Mouse (Mus musculus) CH12.LX (cell line): ENCODE data around the gene Dpep3. TPM values are rescaled to one million over a fixed set of nuclear protein-coding genes. Genes with fewer than 3 reads are reported as not detected.

ENCODE experiments used
- DNase-seq: peaks from one replicate; pipeline ENCODE4 v3.0.0-alpha.2; 2013; ENCODE audit errors: extremely low read depth
- H3K27ac ChIP-seq: 2 replicates; pipeline ENCODE4 v1.5.1; 2012; ENCODE audit warnings: low read depth, mild to moderate bottlenecking, control low read depth, moderate library complexity; ENCODE audit not compliant: insufficient read depth
- H3K27me3 ChIP-seq: replicated peaks from 2 replicates; pipeline ENCODE3; 2012; ENCODE audit warnings: inconsistent platforms
- H3K36me3 ChIP-seq, 2 experiments: replicated peaks in 1 of 2; 2 replicates each; pipeline versions ENCODE3 to v1.6.1; 2012; ENCODE audit warnings: inconsistent platforms in 1 of 2, low read length in 1 of 2, mild to moderate bottlenecking in 1 of 2, mixed read lengths in 1 of 2, moderate library complexity in 1 of 2; ENCODE audit not compliant: control insufficient read depth in 1 of 2, insufficient read depth in 1 of 2
- H3K4me1 ChIP-seq, 2 experiments: 2 replicates each; pipeline ENCODE4 v1.6.1; 2012; ENCODE audit warnings: inconsistent platforms in 1 of 2, moderate library complexity in 1 of 2; ENCODE audit not compliant: insufficient read depth in 2 of 2, control insufficient read depth in 1 of 2
- H3K4me2 ChIP-seq: 2 replicates; pipeline ENCODE4 v1.6.1; 2012; ENCODE audit warnings: low read depth, mild to moderate bottlenecking, control low read depth; ENCODE audit not compliant: poor library complexity, insufficient read depth, severe bottlenecking
- H3K4me3 ChIP-seq, 3 experiments: fragments of 150-350 bp in 1 of 3; sonication (generic) in 1 of 3; replicated peaks in 1 of 3; 2 replicates each; pipeline versions ENCODE3 to v1.5.1; 2011 to 2012; ENCODE audit warnings: low read depth in 2 of 3, low read length in 2 of 3, mild to moderate bottlenecking in 2 of 3, moderate library complexity in 2 of 3, control low read depth in 1 of 3, improper control_type of control experiment in 1 of 3, inconsistent platforms in 1 of 3, mixed read lengths in 1 of 3; ENCODE audit not compliant: poor library complexity in 1 of 3
- H3K79me2 ChIP-seq: replicated peaks from 2 replicates; pipeline ENCODE4 v1.6.1; 2012; ENCODE audit warnings: mild to moderate bottlenecking, moderate library complexity; ENCODE audit not compliant: control insufficient read depth, poor library complexity, insufficient read depth, severe bottlenecking; ENCODE audit errors: extremely low read depth
- H3K9ac ChIP-seq: 2 replicates; pipeline ENCODE4 v1.6.1; 2012; ENCODE audit warnings: low read depth, mild to moderate bottlenecking, control low read depth, moderate library complexity; ENCODE audit not compliant: insufficient read depth
- H3K9me3 ChIP-seq: replicated peaks from 2 replicates; pipeline ENCODE3; 2012; ENCODE audit warnings: low read length, inconsistent platforms, mixed read lengths
- BHLHE40 ChIP-seq: IDR thresholded peaks from 2 replicates; pipeline ENCODE4 v1.6.1; 2011; ENCODE audit warnings: mild to moderate bottlenecking, low read depth, low read length, improper control_type of control experiment
- CHD2 ChIP-seq: IDR thresholded peaks from 2 replicates; pipeline ENCODE4 v1.6.1; 2011; ENCODE audit warnings: low read length, improper control_type of control experiment
- ETS1 ChIP-seq: conservative IDR thresholded peaks from 2 replicates; pipeline ENCODE4 v1.6.1; 2012; ENCODE audit warnings: low read depth, mild to moderate bottlenecking, inconsistent platforms, low read length, improper control_type of control experiment, moderate library complexity
- JUN ChIP-seq: IDR thresholded peaks from 2 replicates; pipeline ENCODE4 v1.6.1; 2011; ENCODE audit warnings: low read depth, mild to moderate bottlenecking, low read length, improper control_type of control experiment, moderate library complexity; ENCODE audit not compliant: insufficient read depth
- POLR2A ChIP-seq: IDR thresholded peaks from 2 replicates; pipeline ENCODE4 v1.6.1; 2011; ENCODE audit warnings: low read depth, mild to moderate bottlenecking, improper control_type of control experiment, low read length
- SIN3A ChIP-seq: IDR thresholded peaks from 2 replicates; pipeline ENCODE4 v1.6.1; 2012; ENCODE audit warnings: low read length, improper control_type of control experiment, inconsistent platforms
- TCF12 ChIP-seq: IDR thresholded peaks from 2 replicates; pipeline ENCODE4 v1.6.1; 2014; ENCODE audit warnings: low read depth, mild to moderate bottlenecking, inconsistent platforms, low read length, improper control_type of control experiment
- USF2 ChIP-seq: conservative IDR thresholded peaks from 2 replicates; pipeline ENCODE4 v1.6.1; 2011; ENCODE audit warnings: low read depth, low read length, improper control_type of control experiment
- ZC3H11A ChIP-seq: IDR thresholded peaks from 2 replicates; pipeline ENCODE4 v1.6.1; 2012; ENCODE audit warnings: low read depth, mild to moderate bottlenecking, inconsistent platforms, low read length, improper control_type of control experiment
- ZNF384 ChIP-seq: IDR thresholded peaks from 2 replicates; pipeline ENCODE4 v1.6.1; 2012; ENCODE audit warnings: low read depth, low read length, improper control_type of control experiment, inconsistent platforms
- dilution Hi-C: fragments of 300-500 bp; cut with MboI; formaldehyde crosslinking; loops from 2 replicates; pipeline ENCODE4 v1.14.3; 2020; ENCODE audit warnings: low sequenced_read_pairs; ENCODE audit not compliant: extremely low pct_unique_long_range_greater_than_20kb, extremely low pct_ligation_motif_present
- in situ Hi-C: fragments of 300-500 bp; cut with MboI; formaldehyde crosslinking; loops from 3 replicates; pipeline ENCODE4 v1.14.3; 2019; ENCODE audit warnings: low sequenced_read_pairs, low pct_ligation_motif_present, low pct_unique_long_range_greater_than_20kb, mixed read lengths
- polyA plus RNA-seq: library from polyadenylated mRNA; unstranded; fragments of >175 nt; gene quantifications from 2 replicates; pipeline ENCODE4 v1.2.1, GENCODE M21; 2012; ENCODE audit warnings: low read depth; ENCODE audit not compliant: insufficient read length
- total RNA-seq, 2 experiments: library from RNA; depleted of rRNA; stranded (reverse); fragments of 300-350 nt in 1 of 2; fragments of >200 nt in 1 of 2; gene quantifications; 2 replicates each; pipeline ENCODE4 v1.2.3; 2012 to 2014

Gene Dpep3
- total and polyA plus RNA-seq, 3 experiments = not detected

GRCm38 (mm10) chr8:105933762-105934161, 45.5 kb downstream of the Dpep3 start, which contains the start of gene Ctrl:
Gene Ctrl, minus strand, starts transcription at chr8:105933862.
- Histone ChIP-seq H3K4me1 (peaks cover 3 to 23% of the 10 kb centered on the region in 2 experiments; a peak in 3 of 4 replicates), H3K27ac (no peak within 1 kb of the TSS), H3K9ac (no peak within 1 kb of the TSS), H3K79me2 (no peaks in the 10 kb centered on the region), H3K4me2 (no peak within 1 kb of the TSS), H3K4me3 (no peak within 1 kb of the TSS), H3K27me3 (no peaks in the 10 kb centered on the region), H3K9me3 (no peaks in the 10 kb centered on the region), H3K36me3 (peaks cover 27 to 71% of the 10 kb centered on the region in 2 experiments)
- in situ Hi-C loops = no loop called here
- dilution Hi-C loops = no loop called here
- no peak for DNase-seq
- no peak for TF ChIP-seq ETS1
- no peak for TF ChIP-seq TCF12
- no peak for TF ChIP-seq SIN3A
- TF ChIP-seq POLR2A = no peak

DNA sequence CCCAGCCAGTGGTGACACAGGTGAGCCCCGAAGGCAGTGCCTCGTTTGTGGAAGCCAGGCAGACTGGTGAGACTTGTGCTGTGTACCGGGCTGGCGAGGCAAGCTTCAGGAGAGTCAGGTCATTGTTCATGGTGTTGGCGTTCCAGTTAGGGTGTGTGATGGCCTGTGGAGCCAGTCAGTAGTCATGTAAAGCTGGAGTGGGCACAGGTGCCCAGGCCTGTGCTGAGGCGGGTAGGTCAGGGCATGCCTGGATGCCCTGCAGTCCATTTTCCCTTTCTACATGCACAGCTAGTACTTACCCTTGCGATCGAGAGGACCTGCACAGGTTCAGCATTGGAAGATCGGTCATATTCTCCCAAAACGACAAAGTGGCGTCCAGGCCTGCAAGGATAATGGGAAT, 46.7 kb downstream of the Dpep3 start:
- no peaks in the 10 kb centered on the region for H3K9me3 ChIP-seq
- dilution Hi-C loops = no loop called here
- H3K36me3 ChIP-seq = peaks cover 27 to 72% of the 10 kb centered on the region in 2 experiments
- no peak overlapping the region for H3K4me3 ChIP-seq
- H3K9ac ChIP-seq = no peak overlapping the region
- no peaks in the 10 kb centered on the region for H3K27me3 ChIP-seq
- peaks cover 3 to 21% of the 10 kb centered on the region in 2 experiments; a peak in 3 of 4 replicates for H3K4me1 ChIP-seq
- no peaks in the 10 kb centered on the region for H3K79me2 ChIP-seq
- in situ Hi-C loops = no loop called here
- TF ChIP-seq ZNF384 (no peak), SIN3A (no peak), BHLHE40 (no peak), USF2 (no peak), CHD2 (no peak), JUN (no peak), POLR2A (no peak), ZC3H11A (no peak)
- H3K27ac ChIP-seq = no peak overlapping the region
- no peak overlapping the region for H3K4me2 ChIP-seq
- no peak for DNase-seq

GRCm38 (mm10) chr8:105931271-105931670, 48.0 kb downstream of the Dpep3 start:
- no peak for TF ChIP-seq SIN3A
- TF ChIP-seq CHD2 = 0 out of 2 replicates have a peak, but pooled peaks have one; percentile 9
- in situ Hi-C loops = no loop called here
- no peaks in the 10 kb centered on the region for H3K79me2 ChIP-seq
- peaks cover 3 to 27% of the 10 kb centered on the region in 2 experiments; a peak in 3 of 4 replicates for H3K4me1 ChIP-seq
- no peak overlapping the region for H3K4me2 ChIP-seq
- H3K9ac ChIP-seq = no peak overlapping the region
- dilution Hi-C loops = no loop called here
- no peak overlapping the region for H3K27ac ChIP-seq
- no peaks in the 10 kb centered on the region for H3K27me3 ChIP-seq
- H3K36me3 ChIP-seq = peaks cover 27 to 78% of the 10 kb centered on the region in 2 experiments
- H3K4me3 ChIP-seq = no peak overlapping the region
- no peak for DNase-seq
- no peaks in the 10 kb centered on the region for H3K9me3 ChIP-seq
